Mouse (Mus musculus) common myeloid progenitor, adult 5-6 weeks (primary cell): Measurements from ENCODE around the gene Slit2. TPM values are rescaled to one million over a fixed set of nuclear protein-coding genes. Genes with fewer than 3 reads are reported as not detected.
A peak's percentile ranks its signal among the peaks of the same experiment; 100 is the strongest.

ENCODE experiments used
- ATAC-seq: replicated peaks from 2 replicates; pipeline ENCODE4 v1.8.0; 2016; ENCODE audit warnings: low read depth, mild to moderate bottlenecking, moderate TSS enrichment, inconsistent platforms; ENCODE audit not compliant: poor library complexity, severe bottlenecking
- total RNA-seq: library from RNA; stranded (forward); fragments of 200-1000, 187-1606 nt; gene quantifications from 2 replicates; pipeline ENCODE4 v1.2.3, GENCODE M21; 2017

Gene Slit2
- total RNA-seq, 1 experiment from 2014 or later = 1.3 TPM

DNA sequence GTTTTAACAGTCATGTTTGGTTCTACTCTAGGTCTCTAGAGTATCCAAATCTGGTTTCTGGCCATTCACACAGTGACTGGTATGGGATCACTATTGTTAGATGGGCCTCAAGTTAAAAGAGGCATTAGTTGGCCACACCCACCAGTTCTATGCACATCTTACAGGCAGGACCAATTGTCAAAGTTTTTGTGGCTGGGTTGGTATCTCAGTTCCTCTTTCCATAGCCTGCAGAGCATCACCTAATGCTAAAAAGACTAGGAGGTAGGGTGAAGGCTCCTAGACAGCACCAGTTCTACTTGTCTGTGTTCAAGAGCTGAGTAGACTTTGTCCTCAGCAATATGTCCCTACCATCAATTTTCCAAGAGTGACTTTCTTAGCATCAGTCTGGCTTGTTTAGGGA lies 216.4 kb downstream of the Slit2 start:
- no peak for ATAC-seq

DNA sequence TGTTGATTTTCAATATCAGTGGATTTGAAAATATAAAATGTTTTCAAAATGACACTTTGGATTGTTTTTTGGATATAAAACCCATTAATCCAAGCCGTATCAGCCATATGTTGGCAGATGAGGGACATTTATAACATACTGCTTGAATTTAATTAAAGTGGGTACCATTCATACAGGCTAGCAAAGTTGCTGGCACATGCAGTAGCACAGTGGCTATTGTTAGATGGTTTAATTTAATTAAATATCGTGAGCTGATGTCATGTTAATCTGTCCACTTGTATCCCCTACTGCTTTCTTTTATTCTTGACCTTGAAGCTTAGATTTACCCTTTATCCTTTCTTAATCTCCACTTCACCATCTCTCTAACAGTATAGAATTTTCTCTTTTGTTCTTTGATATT lies 232.3 kb downstream of the Slit2 start:
- ATAC-seq = no peak

DNA sequence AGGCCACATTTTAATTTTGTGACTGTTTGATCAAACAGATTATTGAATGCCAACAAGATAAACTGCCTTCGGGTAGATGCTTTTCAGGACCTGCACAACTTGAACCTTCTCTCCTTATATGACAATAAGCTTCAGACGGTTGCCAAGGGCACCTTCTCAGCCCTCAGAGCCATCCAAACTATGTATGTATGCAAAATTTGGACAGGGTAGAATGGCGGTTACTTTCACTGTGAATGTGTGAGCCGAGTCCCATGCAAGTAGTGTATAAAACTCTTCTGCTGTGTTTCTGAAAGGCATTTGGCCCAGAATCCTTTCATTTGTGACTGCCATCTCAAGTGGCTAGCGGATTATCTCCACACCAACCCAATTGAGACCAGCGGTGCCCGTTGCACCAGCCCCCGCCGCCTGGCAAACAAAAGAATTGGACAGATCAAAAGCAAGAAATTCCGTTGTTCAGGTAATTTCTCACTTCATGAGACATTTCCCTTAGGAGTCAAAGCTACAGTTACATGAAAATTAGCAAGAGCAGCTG lies 236.8 kb downstream of the Slit2 start:
- ATAC-seq = no peak

DNA sequence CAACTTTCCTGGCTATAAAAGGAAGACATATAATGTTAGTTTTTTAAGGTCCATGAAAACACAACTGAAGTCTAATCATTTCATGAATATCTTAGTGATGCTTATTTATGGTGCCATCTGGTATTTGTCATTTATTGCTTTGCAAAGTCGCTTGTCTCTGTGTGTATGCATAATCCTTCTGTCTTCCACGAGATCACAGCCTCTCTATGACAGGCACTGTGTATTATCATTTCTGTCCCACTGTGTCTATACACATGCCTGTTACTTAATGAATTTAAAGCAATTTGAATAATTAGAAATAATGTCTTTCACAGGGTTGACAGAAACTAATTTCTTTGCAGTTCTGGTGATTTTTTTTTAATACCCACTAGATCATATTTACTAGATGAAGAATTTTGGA lies 242.6 kb downstream of the Slit2 start:
- no peak for ATAC-seq

DNA sequence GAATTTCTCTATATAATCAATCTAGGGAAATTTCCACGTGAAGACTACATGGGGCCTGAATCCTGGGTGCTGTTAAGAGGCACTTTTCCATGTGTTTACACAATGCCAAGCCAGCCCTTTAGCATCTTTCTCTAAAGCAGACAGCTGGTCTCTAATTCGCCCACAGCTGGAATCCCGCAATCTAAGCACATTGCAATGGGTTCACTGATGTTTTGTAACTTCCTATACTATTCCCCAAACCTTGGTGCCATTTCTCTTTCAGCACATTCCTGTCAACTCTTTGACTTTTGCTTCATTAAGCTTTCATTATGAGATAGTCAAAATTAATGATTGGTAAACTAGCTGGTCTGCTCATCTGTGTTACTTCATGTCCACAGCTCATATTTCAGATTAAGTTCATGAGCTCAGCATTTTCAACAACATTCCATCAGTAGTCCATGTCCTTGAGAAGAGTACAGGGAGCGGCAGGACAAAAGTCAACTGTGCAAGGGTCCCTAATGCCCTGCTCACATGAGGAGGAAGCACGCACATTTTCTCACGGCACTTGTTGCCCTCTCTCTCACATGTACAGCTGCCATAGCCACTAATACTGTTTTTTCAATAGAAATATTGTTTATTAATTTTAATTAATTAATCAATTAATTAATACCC lies 247.6 kb downstream of the Slit2 start:
- ATAC-seq = no peak

DNA sequence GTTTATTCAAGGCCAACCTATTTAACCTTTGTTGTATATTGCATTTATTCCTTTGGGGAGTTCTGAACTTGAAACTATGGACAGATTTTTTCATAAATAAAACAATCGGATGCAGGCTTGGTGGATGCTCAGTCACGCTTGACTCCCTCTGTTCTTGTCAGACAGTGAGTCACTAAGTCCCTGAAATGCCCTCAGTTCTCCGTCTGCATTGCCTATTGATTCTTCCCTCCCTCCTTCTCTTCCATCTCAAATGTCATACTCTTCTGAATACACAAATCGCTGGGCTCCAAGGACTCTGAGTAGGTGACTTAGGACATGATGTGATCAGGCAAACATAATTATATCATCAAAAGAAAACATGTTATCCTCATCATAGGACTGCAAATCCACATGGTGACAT lies 251.8 kb downstream of the Slit2 start:
- ATAC-seq = no peak

DNA sequence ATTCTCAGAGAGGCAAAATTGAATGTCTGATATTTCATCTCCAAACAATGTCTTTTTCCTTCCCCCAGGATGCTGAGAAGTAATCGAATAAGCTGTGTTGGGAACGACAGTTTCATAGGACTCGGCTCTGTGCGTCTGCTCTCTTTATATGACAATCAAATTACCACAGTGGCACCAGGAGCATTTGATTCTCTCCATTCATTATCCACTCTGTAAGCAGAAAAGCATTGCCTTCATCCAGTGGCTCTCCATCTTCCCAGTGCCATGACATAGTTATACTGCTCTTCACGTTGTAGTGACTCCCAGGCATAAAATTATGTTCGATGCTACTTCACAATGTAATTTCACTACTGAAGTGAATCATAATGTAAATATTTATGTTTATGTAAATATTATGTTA lies 252.3 kb downstream of the Slit2 start:
- ATAC-seq = no peak

DNA sequence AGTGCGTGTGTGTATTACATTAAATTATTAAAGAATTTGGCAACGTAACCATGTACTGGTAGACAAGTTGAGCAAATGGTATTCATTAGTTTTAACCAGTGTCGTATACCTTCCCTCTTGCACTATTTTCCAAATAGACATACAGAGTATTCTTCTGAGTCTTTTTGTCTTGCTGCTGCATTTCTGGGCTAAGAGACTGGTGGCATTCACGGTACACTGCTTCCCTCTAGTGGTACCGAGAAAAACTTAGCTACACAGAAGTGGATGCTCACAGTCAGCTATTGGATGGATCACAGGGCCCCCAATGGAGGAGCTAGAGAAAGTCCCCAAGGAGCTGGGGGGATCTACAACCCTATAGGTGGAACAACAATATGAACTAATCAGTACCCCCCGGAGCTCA lies 257.8 kb downstream of the Slit2 start:
- peak; percentile 92 for ATAC-seq

DNA sequence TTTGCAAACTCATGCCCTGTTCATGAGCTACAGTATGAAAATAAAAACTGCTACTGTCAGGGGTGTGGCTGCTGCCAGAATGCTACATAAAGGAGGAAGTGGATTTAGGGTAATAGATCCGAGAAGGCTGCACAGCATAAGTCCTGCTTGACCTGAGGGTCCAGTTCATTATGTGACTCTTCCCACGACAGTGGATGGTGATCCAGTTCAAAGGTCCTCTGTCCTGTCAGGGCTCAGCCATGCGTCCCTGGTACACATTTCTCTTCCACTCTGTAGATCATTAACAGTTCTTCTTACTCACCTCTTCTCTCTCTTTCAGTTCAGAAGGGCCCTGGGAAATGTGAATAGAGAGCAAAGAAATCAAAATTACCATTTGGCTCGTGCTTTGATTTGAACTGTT lies 265.4 kb downstream of the Slit2 start:
- no peak for ATAC-seq

DNA sequence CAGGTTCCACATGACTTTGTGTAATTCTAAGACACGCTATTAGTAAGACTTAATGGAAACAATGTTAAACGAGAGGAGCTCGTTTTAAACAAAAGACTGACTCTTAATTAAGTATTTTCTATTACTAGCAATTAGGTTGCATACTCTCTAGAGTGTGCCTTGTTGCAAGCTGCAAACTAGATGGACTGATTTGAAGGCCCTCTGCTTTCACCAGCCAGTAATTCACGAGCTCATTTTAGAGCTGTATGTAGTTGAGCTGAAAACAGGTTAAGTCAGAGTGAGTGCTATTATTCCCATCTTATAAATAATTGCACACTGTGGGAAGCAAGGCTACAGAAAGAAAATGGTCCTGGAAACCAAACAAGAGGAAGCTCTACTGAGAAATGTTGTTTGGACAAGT lies 294.6 kb downstream of the Slit2 start:
- ATAC-seq = no peak

DNA sequence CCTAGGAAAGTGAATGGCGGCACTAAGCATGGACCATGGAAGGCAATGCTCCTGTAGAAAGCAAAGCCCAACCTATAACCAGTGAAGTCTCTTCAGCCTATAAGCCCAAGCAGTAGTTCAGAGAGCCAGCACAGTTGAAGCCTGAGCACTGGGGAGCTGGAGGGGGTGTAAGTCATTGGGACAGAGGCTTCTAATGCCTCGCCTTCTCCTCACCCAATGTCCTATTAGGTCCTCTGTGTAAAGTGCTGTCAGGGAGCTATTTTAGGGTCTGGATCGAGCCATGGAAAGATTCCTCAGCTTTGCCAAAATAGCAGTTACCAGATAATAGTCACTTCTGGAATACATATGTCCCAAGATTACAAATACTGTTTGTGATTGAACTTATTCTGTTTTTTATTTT lies 318.2 kb downstream of the Slit2 start:
- ATAC-seq = no peak

DNA sequence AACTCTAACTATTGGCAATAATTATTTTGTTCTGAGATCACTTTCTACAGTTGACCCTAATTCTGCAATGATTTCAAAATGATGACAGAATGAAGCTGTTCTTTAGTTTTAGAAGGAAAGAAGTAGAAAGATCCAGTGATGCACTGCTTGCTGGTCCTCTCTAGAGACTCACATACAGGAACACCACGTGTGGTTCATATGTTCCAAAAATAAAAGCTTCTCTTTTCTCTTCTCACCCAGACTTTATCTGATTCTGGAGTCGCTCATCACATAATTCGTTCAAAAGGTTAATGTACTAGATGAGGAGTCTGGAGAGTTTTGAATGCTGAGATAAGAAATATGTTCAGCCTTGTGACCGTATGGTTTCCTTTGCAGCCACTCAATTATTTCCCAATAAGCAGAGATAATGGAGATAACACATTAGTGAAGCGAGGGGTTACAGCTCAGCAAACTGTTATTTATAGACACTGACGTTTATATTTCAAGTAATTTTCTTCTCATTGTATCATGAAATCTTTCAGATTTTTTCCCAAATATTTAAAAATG lies 332.2 kb downstream of the Slit2 start:
- ATAC-seq = peak; percentile 50; the same call in 1 of the 2 replicates

DNA sequence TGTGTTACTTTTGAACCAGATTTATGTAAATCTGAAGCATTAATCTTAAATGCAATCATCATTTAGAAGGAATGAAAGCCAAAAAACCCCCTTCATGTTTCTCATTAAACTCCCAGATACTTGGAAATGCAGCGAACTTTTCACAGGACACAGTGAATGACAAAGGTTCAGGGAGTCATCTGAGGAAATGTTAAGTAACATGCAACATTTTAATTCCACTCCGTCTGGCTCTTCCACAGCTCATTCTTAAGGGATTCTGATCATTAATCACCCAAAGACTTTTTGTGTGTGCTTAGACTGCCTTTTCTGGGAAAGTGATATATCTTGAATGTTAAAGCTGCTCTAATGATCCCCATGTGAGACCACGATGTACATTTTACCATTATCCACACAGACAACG lies 337.7 kb downstream of the Slit2 start:
- ATAC-seq = no peak

DNA sequence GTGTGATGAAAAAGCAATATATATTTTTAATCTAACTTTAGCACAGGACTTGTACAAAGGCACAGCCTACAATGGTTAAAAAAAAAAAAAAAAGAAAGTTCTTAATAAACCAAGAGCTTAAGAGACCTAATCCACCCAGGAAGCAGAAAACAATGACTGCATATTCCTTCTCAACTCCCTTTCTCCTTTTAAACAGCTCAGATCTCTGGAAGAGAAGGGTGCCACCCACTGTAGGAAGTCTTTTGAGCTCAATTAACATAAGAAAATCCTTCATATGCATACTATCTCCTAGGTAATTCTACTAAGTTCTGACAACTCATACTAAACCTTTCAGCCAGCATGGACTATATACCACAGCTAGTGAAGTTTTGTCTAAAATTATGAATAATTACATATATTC lies 343.3 kb downstream of the Slit2 start:
- ATAC-seq = no peak

DNA sequence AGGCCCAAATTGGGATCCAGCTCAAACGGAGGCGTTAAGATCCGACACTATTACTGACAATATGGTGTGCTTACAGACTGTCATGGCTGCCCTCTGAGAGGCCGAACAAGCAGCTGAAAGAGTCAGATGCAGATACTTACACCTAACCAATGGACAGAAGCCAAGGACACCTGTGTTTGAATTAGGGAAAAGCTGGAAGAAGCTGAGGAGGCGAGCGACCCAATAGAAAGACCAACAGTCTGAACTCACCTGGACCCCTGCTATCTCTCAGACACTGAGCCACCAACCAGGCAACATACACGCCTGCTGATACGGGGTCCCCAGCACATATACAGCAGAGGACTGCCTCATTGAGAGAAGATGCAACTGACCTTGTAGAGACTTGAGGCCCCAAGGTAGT lies 344.7 kb downstream of the Slit2 start, which contains the start of gene 5730480H06Rik:
Gene 5730480H06Rik (plus strand): TSS at position 301 of the 400 bp plus-strand sequence.
- no peak for ATAC-seq

DNA sequence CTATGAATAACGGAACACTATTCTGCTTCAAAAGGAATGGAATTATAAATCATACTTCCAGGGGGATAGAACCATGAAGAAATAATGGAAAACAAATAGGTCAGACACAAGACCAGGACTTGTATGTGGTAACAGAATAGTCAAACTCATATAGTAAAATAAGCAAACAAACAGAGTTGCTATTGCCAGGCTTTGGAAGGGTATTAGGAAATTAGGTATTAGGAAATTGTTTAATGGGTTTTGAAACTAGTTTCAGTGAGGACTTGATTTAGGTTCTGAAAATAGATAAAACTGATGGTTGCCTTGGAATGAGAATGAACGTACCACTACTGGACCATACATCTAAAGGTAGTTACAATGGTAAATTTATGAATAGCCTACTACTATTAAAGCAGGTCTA lies 346.8 kb downstream of the Slit2 start:
- no peak for ATAC-seq

DNA sequence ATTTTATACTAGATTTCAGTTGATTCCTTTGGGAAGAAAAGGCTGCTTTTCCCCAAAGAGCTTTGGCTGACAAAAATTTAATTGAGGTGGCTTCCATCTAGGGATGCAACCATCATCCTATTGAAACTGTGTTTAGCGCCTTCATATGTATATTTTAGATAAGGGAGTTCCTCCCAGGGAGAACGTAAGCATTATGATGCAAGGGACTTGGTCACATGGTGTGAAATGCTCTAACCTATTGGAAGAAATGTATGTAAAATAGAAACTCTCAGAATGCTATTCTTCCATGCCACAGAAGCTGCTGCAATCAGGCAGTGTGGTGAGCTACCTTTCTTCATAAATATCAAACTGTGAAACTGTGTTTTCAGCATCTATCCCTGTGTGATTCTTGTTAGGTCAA lies 347.9 kb downstream of the Slit2 start:
- ATAC-seq = peak; percentile 40

DNA sequence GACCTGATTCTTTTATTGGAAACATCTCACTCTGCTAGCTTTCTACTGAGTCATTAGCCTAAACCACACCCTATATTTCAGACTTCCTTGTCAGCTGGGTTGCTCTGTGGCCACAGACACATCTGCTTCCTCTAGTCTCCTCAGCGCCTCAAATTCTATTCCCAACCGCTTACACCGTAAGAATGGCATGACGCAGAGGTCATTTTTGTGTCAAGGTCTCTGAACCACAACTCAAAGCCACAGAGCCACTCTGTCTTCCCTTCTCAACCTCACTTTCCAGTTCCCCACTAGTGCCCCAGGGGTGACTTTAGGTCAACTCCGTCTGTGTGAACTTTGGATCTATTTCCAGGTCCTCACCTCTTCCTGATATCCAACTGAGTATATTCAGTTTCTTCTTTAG lies 348.5 kb downstream of the Slit2 start:
- peak; percentile 99 for ATAC-seq

DNA sequence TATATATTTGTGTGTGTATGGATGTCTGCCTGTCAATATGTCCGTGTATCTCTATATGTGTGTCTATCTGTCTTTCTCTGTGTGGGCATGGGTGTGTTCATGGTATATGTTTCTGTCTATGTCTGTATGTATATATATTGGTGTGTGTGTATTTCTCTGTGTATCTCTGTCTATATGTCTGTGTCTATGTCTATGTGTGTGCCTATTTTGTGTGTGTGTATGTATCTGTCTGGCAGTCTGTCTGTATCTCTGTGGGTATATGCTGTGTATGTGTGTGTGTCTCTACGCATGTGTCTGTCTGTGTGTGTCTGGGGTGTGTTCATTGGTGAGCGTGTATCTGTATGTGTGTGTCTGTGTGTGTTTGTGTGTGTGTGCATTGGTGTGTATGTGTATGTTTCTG lies 350.5 kb downstream of the Slit2 start:
- no peak for ATAC-seq

DNA sequence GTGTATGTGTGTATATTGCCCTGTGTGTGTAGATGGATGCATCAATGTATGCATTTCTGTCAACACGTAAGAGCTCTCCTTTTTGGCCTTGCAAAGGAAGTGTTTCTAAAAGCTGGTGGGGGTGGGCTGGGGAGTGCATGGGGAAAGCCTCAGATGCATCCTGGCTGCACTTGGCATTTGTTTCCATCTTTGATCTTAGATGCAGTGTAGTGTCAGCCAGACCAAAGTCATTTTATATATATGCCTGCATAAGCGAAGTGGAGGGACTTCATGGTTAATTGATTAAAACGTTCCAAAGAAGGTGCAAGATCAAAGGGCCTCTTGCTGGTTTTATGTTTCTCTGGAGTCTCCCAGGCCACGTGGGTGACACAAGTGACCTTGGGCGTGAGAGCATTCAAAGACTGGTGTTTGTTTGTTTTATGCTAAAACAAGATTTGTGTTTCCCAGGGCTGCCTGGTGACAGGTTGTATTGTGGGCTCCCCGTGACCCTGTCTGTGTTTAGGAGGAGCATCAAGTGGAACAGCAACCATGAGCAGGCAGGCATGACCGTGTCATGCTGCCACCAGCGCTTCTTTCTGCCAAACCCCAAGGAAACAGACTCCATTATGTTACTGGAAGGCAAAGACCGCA lies 351.1 kb downstream of the Slit2 start:
- no peak for ATAC-seq

DNA sequence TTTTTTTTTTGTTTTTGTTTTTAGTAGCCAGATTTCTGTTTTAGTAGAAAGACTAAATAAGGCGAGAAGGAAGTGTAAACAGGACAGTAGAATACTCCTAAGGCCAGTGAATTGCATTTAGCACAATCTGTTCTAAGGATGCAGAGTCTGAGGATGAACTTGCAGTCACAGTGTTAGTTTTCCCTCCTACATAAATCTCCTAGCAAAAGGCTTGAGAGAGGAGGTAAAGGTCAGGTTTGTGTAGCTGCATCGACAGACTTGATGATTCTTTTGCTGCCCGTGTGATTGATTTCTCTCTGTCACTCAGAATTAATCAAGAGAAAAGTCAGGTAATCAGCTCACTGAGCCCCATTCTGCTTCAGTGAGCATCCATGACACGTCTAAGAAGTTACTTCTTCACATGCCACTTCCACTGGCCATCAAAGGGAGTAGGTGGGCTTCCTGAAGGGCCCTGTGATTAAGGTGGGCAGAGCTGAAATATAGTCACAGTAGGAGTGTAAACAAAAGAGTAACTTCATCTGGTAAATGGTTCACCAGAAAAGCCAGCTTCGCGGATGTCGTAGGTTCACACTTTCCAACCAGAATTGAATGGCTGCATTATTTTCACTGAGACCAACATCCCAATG lies 358.0 kb downstream of the Slit2 start:
- ATAC-seq = no peak
